ENCODE assay signal across 8 mouse cellular contexts in the genomic region with DNA sequence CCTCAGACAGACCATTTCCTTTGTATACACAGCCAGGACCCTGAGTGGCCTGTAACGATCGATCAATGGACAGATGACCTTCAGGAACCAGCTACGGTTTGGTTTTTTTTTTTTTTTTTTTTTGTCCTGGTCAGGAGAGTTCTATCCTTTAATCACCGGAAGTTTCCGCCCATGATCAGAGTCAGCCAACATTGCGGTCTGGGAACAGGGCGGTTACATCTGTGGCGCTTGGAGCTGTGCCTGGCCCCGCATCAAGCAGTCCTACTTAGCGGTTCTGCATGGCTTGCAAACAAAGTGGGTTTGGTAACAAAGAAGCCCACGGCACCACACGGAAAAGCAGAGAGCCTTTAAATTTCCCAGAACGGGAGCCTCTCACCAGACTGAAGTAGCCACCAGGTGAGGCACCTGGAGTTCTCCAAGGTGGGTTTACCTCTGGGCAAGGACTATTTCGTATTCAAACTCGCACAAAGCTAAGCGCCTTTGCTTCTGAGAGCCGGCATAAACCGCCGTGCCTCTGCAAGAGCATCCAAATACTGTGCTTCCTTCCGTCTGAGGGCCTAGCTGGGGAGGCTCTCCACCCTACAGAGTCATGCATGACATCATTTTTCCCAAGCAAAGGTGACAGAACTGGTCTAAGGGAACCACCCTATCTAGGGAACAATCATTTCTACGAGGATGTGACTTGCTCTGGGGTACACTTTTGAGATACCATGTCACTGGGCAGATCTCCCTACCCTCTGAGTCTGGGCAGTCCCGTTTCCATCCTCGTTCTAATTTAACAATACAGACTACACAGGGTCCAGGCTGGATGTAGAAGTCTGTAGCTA. TPM values are rescaled to one million over a fixed set of nuclear protein-coding genes. Genes with fewer than 3 reads are reported as not detected.
DNase-seq lines count a peak whose midpoint lies in the region; ATAC-seq lines count a peak whose summit lies in the region.

No protein-coding gene starts in this region.

- H3K9me3 ChIP-seq in embryonic facial prominence, embryonic 10.5 days, result no peaks in the 10 kb centered on the region
- no peaks in the 10 kb centered on the region for H3K9me3 ChIP-seq in hindbrain, embryonic 14.5 days (ENCODE audit: control insufficient read depth, low read length)
- H3K9me3 ChIP-seq in liver, embryonic 15.5 days (replicated peaks), result no peaks in the 10 kb centered on the region

- DNase-seq in kidney, adult 18-20 months, result peak; percentile 21
- DNase-seq in kidney, adult 11 months, result no peak
- DNase-seq in embryonic facial prominence, embryonic 10.5 days (ENCODE audit: low spot score), result peak; percentile 50
- DNase-seq in hindbrain, embryonic 14.5 days (ENCODE audit: low spot score), result no peak
- peak; percentile 45 for DNase-seq in skeletal muscle tissue, adult 2 months (ENCODE audit: low read depth, low spot score)
- DNase-seq in natural killer cell, adult 2 months (ENCODE audit: low spot score in 2 of 2), result no peak
- DNase-seq in frontal cortex, postnatal 25 days (ENCODE audit: low spot score in 2 of 2), result no peak

- WGBS in embryonic facial prominence, embryonic 10.5 days, result 13% methylated on average over 23 of the region's 23 CpGs
- WGBS in hindbrain, embryonic 14.5 days, result 9% methylated on average over 23 of the region's 23 CpGs
- 6% methylated on average over 23 of the region's 23 CpGs for WGBS in liver, embryonic 15.5 days (ENCODE audit: insufficient replicate concordance)

- peak overlapping the region; percentile 82 for H3K27ac ChIP-seq in embryonic facial prominence, embryonic 10.5 days (replicated peaks)
- H3K27ac ChIP-seq in hindbrain, embryonic 14.5 days, result peak overlapping the region; percentile 61
- H3K27ac ChIP-seq in liver, embryonic 15.5 days (replicated peaks), result no peak overlapping the region

- peak overlapping the region; percentile 56 for H3K4me2 ChIP-seq in hindbrain, embryonic 14.5 days (replicated peaks)
- peak overlapping the region; percentile 48 for H3K4me2 ChIP-seq in liver, embryonic 15.5 days

- H3K4me3 ChIP-seq in embryonic facial prominence, embryonic 10.5 days, result peak overlapping the region; percentile 55
- peak overlapping the region; percentile 22 for H3K4me3 ChIP-seq in hindbrain, embryonic 14.5 days (replicated peaks; ENCODE audit: low read length)
- H3K4me3 ChIP-seq in liver, embryonic 15.5 days (replicated peaks), result 0 out of 2 replicates have a peak overlapping the region, but pooled peaks have one; percentile 15

- peaks cover 26% of the 10 kb centered on the region for H3K4me1 ChIP-seq in embryonic facial prominence, embryonic 10.5 days
- peaks cover 12% of the 10 kb centered on the region; the same call in 1 of the 2 replicates for H3K4me1 ChIP-seq in hindbrain, embryonic 14.5 days (replicated peaks; ENCODE audit: control insufficient read depth, insufficient read depth, low read length)
- 0 out of 2 replicates have a peak, but pooled peaks cover 11% of the 10 kb centered on the region for H3K4me1 ChIP-seq in liver, embryonic 15.5 days (replicated peaks)

- ATAC-seq in hindbrain, embryonic 14.5 days (ENCODE audit: low FRiP score), result peak; percentile 37; the same call in 1 of the 2 replicates
- ATAC-seq in liver, embryonic 15.5 days (ENCODE audit: insufficient read depth), result no peak

- H3K27me3 ChIP-seq in embryonic facial prominence, embryonic 10.5 days (replicated peaks; ENCODE audit: low read depth, poor library complexity, severe bottlenecking), result peaks cover 44% of the 10 kb centered on the region
- H3K27me3 ChIP-seq in hindbrain, embryonic 14.5 days (ENCODE audit: control insufficient read depth, insufficient read depth, low read length), result no peaks in the 10 kb centered on the region; the same call in 1 of the 2 replicates
- peaks cover 67% of the 10 kb centered on the region for H3K27me3 ChIP-seq in liver, embryonic 15.5 days

- H3K9ac ChIP-seq in hindbrain, embryonic 14.5 days, result peak overlapping the region; percentile 50
- H3K9ac ChIP-seq in liver, embryonic 15.5 days, result no peak overlapping the region

- no peaks in the 10 kb centered on the region for H3K36me3 ChIP-seq in embryonic facial prominence, embryonic 10.5 days (replicated peaks)
- H3K36me3 ChIP-seq in hindbrain, embryonic 14.5 days (replicated peaks; ENCODE audit: control insufficient read depth, insufficient read depth), result no peaks in the 10 kb centered on the region
- no peaks in the 10 kb centered on the region for H3K36me3 ChIP-seq in liver, embryonic 15.5 days (replicated peaks)

RNA-seq across cellular contexts. Expression of a gene that starts 9.8 kb away (rescaled TPM):
- polyA plus RNA-seq in embryonic facial prominence, embryonic 10.5 days (2016; fragmentation: Nextera tagmentation; extraction: Ambion mirVana), result 1.3 and 1.4 TPM in 2 replicates
- 17.7 and 22.8 TPM in 2 replicates for polyA plus RNA-seq in hindbrain, embryonic 14.5 days (2014; fragmentation: Nextera tagmentation; extraction: Ambion mirVana)
- 0.13 and 0.18 TPM in 2 replicates for polyA plus RNA-seq in liver, embryonic 15.5 days (2015; fragmentation: Nextera tagmentation; extraction: Ambion mirVana)

RNA-seq across cellular contexts. Expression of a gene that starts 31.7 kb away (rescaled TPM):
- polyA plus RNA-seq in embryonic facial prominence, embryonic 10.5 days (2016; fragmentation: Nextera tagmentation; extraction: Ambion mirVana), result 114 and 122 TPM in 2 replicates
- polyA plus RNA-seq in hindbrain, embryonic 14.5 days (2014; fragmentation: Nextera tagmentation; extraction: Ambion mirVana), result 107 and 114 TPM in 2 replicates
- 84.0 and 88.1 TPM in 2 replicates for polyA plus RNA-seq in liver, embryonic 15.5 days (2015; fragmentation: Nextera tagmentation; extraction: Ambion mirVana)

RNA-seq across cellular contexts. Expression of a gene that starts 46.0 kb away (rescaled TPM):
- polyA plus RNA-seq in embryonic facial prominence, embryonic 10.5 days (2016; fragmentation: Nextera tagmentation; extraction: Ambion mirVana), result 73.6 and 80.6 TPM in 2 replicates
- 21.0 and 26.4 TPM in 2 replicates for polyA plus RNA-seq in hindbrain, embryonic 14.5 days (2014; fragmentation: Nextera tagmentation; extraction: Ambion mirVana)
- 23.7 and 29.6 TPM in 2 replicates for polyA plus RNA-seq in liver, embryonic 15.5 days (2015; fragmentation: Nextera tagmentation; extraction: Ambion mirVana)

Comparison
In these comparisons a context has a peak if more than half of its experiments do, and no peak if none do; other contexts are left out.
1. DNase-seq: peak in kidney, adult 18-20 months (single experiment), embryonic facial prominence, embryonic 10.5 days (single experiment) and skeletal muscle tissue, adult 2 months (single experiment); none in kidney, adult 11 months (single experiment), hindbrain, embryonic 14.5 days (single experiment), natural killer cell, adult 2 months (0 of 2) and frontal cortex, postnatal 25 days (0 of 2).
2. Peak in every context shown above with its lines, with median percentiles within 50 percentile points of each other: H3K4me3 ChIP-seq.